Mouse (Mus musculus) megakaryocyte, embryonic 14.5 days (primary cell): ENCODE measurements around the gene Erp27.

Source experiments
- FLI1 ChIP-seq: IDR thresholded peaks from 2 replicates; pipeline ENCODE4 v1.6.1; 2012; ENCODE audit warnings: low read length, inconsistent platforms, mixed read lengths
- GATA1 ChIP-seq: IDR thresholded peaks from 3 replicates; pipeline ENCODE4 v1.6.1; 2012; ENCODE audit warnings: mixed read lengths, low read length, inconsistent platforms, borderline replicate concordance

GRCm38 (mm10) chr6:136936361-136936760, 14.4 kb upstream of the Erp27 start:
- TF ChIP-seq GATA1 = no peak
- TF ChIP-seq FLI1 = no peak
